Mouse (Mus musculus): Measurements from ENCODE around the gene Aplp1.

Aplp1 gene

DNA sequence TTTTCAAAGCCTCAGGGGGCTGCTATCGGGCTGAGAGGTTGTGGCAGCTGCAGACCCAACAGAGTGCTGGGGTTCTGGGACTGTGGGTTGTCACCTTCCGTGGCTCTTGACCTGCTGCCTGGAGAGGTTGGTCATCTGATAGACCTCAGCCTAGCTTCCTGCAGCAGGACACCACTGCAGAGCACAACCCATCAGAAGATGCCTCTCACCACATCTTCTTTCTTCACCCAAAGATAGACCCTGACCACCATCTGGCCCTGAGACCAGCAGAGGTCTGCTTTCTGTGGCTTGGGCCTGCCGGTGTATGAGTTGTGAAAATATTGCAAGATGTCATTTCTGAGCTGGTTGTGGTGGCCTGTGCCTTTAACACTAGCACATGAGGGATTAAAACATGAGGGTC is 34.3 kb downstream of the Aplp1 start:
- DNase-seq (ENCODE audit: low spot score in 2 of 2), result no peak

DNA sequence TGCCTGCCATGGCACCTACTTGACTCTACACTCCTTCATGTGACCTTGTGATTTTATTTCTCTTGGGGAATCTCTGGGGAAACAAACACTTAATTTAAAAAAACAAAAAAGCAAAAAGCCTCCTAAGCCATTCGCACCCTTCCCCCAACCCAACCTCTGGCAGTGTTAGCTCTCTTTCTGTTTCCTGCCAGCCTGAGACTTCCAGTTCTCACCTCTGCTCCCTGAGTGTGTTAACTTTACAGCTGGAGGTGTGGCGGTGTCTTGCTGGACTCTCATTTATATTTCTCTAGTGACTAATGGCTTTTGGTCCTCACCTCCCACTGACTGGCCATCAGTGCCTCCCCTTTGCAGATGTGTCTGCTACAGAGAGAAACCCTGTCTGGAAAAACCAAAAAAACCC is 35.5 kb downstream of the Aplp1 start:
- DNase-seq (ENCODE audit: low spot score in 2 of 2), result no peak

DNA sequence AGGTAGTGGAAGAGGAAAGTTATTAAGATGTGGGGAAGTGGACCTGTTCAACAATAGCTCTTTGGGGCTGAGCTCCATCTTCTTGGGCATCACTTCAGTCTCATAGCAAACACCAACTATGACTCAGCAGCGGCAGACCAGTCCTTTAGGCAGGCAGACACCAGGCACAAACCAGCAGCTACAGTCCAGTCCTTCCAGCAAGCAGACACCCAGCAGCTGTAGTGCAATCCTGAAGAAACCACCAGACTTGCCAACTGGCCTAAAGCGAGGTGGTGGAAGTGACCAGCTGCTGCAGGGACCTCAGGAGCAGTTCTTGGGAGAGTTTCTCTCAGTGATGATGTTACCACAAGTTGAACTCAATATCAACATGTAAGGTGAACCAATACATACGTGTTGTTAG is 36.7 kb downstream of the Aplp1 start:
- no peak for DNase-seq (ENCODE audit: low spot score in 2 of 2)

DNA sequence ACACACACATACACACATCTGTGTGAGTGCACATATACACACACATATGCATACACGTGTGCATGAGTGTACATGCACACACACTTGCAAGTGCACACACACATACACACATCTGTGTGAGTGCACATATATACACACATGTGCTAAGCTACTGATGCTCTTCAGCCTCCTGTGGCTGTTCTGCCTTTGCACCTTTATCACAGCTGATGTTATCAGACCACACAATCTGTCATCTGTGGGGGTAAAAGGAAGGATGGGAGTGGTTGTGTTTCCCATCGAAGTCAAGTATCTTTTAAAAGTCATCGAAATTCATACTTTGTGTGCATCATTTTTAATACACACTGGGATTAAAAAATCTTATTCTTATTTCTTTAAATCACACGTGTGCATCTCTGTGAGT is 43.0 kb downstream of the Aplp1 start:
- no peak for DNase-seq (ENCODE audit: low spot score in 2 of 2)

DNA sequence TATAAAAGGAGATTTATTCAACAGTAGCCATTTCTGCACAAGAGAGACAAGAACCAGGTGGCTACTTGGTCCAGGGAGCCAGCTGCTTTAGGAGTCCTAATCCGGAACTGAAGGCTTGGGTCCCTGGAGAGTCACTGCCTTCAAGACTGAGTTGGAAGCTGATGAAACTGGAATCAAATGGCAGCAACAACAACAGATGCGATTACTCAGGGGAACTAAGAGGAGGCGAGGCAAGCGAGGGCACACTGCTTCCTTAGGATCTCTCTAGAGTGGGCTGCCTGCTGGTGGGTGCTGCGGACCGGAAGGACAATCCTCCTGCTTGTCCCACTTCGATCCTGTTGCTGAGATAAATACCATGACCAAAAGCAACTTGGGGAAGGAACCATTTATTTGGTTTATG is 45.7 kb downstream of the Aplp1 start:
- DNase-seq (ENCODE audit: low spot score in 2 of 2), result no peak

DNA sequence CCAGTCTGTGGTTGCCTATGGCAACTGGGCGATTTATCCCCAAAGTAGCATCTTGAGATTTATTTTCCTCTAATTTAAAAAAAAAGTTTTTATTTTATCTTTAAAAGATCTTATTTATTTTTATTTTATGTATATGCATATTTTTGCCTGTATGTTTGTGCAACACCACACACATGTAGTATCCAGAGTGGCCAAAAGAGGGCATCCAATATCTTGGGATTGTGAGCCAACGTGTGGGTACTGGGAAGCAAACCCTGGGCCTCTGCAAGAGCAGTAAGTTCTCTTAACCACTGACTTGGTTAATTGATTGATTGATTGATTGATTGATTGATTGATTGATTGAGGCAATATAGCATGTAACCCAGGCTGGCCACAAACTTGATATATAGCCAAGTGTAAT is 50.5 kb downstream of the Aplp1 start:
- DNase-seq (ENCODE audit: low spot score in 2 of 2), result no peak

DNA sequence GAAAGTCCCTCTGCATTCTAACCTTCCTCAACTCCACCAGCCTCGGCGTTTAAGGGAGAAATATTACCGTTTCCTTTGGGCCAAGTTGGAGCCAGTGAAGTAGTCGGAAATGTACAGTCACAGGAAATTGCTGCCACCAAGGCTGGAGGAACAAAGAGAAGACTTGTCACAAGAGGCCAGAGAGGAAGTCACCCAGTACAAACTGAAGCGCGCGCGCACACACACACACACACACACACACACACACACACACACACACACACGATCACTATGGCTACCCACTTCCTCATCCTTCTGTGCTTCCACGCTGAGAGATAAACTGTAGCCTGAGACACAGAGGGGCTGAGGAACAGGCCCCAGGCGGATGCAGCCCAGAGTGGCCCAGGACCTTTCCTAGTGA is 51.0 kb downstream of the Aplp1 start:
- no peak for DNase-seq (ENCODE audit: low spot score in 2 of 2)

DNA sequence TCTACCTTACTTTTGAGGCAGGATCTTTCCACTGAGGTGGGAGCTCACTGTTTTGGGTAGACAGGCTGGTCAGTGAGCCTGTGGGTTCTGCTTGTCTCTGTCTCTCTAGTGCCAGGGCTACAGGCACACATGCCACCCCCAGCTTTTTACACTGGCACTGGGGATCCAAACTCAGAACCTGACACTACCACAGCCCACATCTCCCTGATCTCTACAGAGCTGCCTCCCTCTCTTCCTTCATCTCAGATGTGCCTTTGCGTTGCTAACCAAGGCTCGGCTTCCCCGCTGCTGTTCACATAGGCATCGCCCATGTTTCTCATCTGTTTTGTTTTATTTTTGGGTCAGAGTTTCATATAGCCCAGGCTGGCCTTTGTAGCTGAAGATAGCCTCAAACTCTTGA is 51.7 kb downstream of the Aplp1 start:
- no peak for DNase-seq (ENCODE audit: low spot score in 2 of 2)

DNA sequence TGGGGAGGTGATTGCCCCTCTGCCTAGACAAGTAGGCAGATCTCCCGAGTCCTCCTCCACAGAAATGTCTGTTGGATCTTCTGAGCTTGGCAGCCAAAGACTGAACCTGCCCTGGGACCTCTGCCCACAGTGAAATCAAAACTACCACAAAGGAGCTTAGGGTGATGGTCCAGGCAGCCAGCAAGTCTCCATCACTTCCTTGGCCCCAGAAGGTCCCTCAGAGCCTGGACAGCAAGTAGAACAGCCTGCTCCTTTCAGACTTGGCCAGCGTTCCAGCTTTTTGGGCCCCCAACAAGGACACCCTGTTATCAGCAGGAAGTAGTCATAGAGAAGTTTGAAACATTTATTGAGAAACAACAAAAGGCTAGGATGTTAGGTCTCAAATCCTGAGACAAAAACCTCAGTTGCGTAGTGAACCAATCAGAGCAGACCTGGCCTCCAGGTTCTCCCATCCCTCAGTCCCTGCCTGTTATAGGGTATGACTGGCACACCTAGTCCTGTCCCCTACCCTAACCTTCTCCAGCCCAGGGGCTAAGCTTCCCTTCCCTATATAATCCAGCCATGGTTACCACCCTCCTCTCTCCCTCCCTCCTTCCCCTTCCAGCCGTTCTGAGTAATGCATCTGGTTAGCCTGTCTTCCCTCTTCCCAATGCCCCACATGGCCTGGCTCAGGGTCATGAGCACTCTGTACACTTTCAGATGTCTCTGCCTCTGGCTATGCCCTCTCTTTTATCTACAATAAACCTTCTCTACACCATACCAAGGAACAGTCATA is 52.4 kb downstream of the Aplp1 start:
- no peak for DNase-seq (ENCODE audit: low spot score in 2 of 2)

Measured in left cerebral cortex, adult 9 months (tissue).